Mouse (Mus musculus) CH12.LX (cell line): Measurements from ENCODE around the gene Arrb1.

Experiments used
- CHD1 ChIP-seq: IDR thresholded peaks from 2 replicates; pipeline ENCODE4 v1.6.1; 2012; ENCODE audit warnings: low read depth, low read length, improper control_type of control experiment, inconsistent platforms
- CTCF ChIP-seq, 2 experiments: IDR thresholded peaks in 1 of 2; conservative IDR thresholded peaks in 1 of 2; 2 replicates each; pipeline ENCODE4 v1.5.1; 2011 to 2012; ENCODE audit warnings: low read depth in 2 of 2, low read length in 2 of 2, improper control_type of control experiment in 1 of 2, inconsistent platforms in 1 of 2, mild to moderate bottlenecking in 1 of 2, moderate library complexity in 1 of 2
- EP300 ChIP-seq: IDR thresholded peaks from 2 replicates; pipeline ENCODE4 v1.6.1; 2011; ENCODE audit warnings: low read length, improper control_type of control experiment
- IRF4 ChIP-seq: IDR thresholded peaks from 2 replicates; pipeline ENCODE4 v1.6.1; 2014; ENCODE audit warnings: low read depth, mild to moderate bottlenecking, inconsistent platforms, low read length, improper control_type of control experiment
- MAFK ChIP-seq: IDR thresholded peaks from 2 replicates; pipeline ENCODE4 v1.6.1; 2011; ENCODE audit warnings: low read length, improper control_type of control experiment; ENCODE audit not compliant: insufficient replicate concordance
- MAZ ChIP-seq: IDR thresholded peaks from 2 replicates; pipeline ENCODE4 v1.6.1; 2012; ENCODE audit warnings: low read depth, mild to moderate bottlenecking, inconsistent platforms, low read length, improper control_type of control experiment, moderate library complexity
- POLR2A ChIP-seq: IDR thresholded peaks from 2 replicates; pipeline ENCODE4 v1.6.1; 2011; ENCODE audit warnings: low read depth, mild to moderate bottlenecking, improper control_type of control experiment, low read length
- RAD21 ChIP-seq: IDR thresholded peaks from 2 replicates; pipeline ENCODE4 v1.6.1; 2011; ENCODE audit warnings: low read depth, mild to moderate bottlenecking, low read length, improper control_type of control experiment, moderate library complexity
- SIN3A ChIP-seq: IDR thresholded peaks from 2 replicates; pipeline ENCODE4 v1.6.1; 2012; ENCODE audit warnings: low read length, improper control_type of control experiment, inconsistent platforms
- TBP ChIP-seq: conservative IDR thresholded peaks from 2 replicates; pipeline ENCODE4 v1.6.1; 2011; ENCODE audit warnings: low read depth, low read length, improper control_type of control experiment
- UBTF ChIP-seq: IDR thresholded peaks from 2 replicates; pipeline ENCODE4 v1.6.1; 2012; ENCODE audit warnings: low read depth, mild to moderate bottlenecking, inconsistent platforms, low read length, improper control_type of control experiment, moderate library complexity
- ZMIZ1 ChIP-seq: IDR thresholded peaks from 2 replicates; pipeline ENCODE4 v1.6.1; 2012; ENCODE audit warnings: low read depth, mild to moderate bottlenecking, inconsistent platforms, low read length, improper control_type of control experiment
- ZNF384 ChIP-seq: IDR thresholded peaks from 2 replicates; pipeline ENCODE4 v1.6.1; 2012; ENCODE audit warnings: low read depth, low read length, improper control_type of control experiment, inconsistent platforms

DNA sequence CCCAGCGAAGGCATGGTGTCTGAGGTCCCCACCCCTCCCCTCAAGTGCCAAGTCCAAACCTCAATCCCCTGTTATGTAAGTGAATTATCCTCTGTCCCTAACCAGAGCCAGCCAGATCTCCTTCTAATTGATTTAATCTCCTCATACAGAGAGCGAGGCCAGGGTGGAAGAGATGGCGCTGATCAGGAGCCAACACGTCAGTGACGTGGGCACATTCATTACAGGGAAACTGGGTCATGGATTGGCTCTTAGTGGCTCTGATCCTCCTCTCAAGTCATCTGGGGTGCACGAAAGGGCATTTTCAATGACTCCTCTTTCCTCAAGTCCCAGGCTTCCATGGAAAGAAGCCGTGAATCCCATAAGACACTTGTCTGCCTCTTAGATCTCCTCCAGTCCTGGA is 109.4 kb downstream of the Arrb1 start:
- TF ChIP-seq CTCF (conservative IDR thresholded peaks at IDR 0.05 in 1 of 2, IDR thresholded peaks at IDR 0.05 in 1 of 2; ENCODE audit: low read depth in 2 of 2, low read length in 2 of 2) (no peak), MAFK (no peak), TBP (no peak), EP300 (no peak), IRF4 (no peak), POLR2A (no peak), RAD21 (no peak), CHD1 (no peak), ZNF384 (no peak), ZMIZ1 (no peak), UBTF (no peak), SIN3A (no peak), MAZ (no peak)
